Mouse (Mus musculus) lung, postnatal 36 days (tissue): ENCODE data around the gene Nfib.

ENCODE experiments used
- DNase-seq: peaks from one replicate; pipeline ENCODE4 v3.0.0; 2022; ENCODE audit warnings: mixed read lengths

The Nfib gene

DNA sequence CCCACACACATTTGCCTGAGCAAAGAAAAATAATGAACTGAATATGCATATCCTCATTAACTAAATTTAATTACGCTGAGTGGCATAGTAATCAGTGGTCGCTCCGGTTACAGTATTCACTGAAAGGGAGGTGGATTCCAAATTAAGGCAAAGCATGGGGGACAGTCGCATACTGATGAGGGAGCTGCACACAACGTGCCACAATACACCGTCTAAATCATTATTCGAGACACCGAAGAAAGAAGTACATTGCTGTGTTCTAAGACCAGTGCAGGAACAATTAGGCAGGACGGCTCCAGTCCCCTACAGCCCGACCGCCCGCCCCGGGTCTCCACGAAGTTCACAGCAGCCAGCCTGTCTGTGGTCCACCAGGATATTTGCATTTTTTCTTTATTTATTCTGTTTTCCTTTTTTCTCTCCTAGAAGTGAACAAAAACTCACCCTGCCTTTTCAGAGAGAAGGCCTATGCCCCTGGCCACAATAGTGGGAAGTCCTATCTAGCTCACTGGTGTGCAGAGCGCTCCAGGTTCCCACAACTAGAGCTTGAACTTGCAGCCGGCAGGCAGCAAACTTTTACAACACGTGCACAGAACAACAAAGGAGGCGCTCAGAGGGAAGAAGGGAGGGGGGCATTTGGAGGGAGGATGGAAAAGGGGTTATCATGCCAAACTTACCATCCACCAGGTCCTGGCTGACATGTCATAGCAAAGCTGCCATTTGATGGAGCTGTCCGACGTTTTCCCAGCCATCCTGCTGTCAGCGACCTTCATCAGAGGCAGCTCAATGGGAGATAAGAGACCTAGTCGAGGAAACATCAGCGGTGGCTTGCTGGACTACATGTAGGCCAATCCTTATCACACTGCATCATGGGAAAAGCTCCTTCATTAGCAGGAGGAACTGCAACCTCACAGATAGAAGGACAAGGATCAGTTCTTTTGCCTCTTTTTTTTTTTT lies at the start of gene Nfib:
Gene Nfib (minus strand): TSS at position 910 of the 954 bp plus-strand sequence.
- DNase-seq = no peak

DNA sequence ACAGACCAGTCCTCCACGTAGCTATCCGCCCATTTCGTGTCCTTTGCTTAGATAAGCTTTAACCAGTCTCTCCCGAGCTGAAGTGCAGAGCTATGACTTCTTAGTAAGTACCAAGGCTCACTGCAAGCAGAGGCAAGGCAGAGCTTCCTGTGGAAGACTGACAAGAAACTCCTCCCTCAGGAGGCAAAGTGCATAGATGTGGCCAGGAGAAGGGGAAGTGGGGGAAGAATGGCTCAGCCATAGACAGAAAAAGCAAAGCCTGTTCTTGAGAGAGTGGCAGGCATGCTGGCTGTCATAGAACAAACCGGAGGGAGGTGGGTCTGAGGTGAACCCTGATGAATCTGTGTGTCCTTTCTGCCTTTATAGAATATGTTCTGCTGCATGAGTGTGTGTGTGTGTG lies 30.2 kb upstream of the Nfib start:
- DNase-seq = no peak

DNA sequence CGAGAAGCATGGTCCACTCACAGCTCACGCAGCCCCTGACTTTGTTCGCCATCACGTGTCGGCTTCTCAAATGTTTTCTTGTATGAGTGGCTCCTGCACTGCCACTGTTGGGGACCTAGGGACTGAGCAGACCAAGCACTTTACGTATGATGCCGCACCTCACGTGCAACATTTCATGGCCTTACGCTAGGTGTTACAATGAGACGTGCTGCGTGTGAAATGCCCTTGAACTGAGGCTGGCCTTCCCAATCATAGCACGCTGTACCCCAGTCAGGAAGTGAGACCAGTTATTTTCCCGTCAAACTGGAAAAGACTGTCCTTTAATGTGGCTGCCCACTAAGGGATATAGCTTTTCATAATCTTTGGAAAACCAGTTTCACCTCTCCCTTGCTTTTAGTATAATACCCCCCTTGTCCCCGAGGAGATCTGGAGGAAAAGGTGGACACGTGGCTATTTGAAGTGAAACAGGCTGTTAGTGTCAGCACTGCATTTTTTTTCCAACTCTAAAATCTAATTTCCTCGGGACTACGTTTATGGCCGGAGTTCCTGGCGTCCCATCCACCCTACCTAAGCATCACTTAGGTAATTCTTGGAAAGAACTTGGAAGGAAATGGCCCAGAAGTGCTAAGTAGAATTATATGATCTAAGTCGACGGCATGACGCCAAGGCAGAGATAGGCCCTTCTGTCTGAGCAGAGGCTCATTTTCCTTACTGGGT lies 29.4 kb upstream of the Nfib start:
- DNase-seq = no peak

DNA sequence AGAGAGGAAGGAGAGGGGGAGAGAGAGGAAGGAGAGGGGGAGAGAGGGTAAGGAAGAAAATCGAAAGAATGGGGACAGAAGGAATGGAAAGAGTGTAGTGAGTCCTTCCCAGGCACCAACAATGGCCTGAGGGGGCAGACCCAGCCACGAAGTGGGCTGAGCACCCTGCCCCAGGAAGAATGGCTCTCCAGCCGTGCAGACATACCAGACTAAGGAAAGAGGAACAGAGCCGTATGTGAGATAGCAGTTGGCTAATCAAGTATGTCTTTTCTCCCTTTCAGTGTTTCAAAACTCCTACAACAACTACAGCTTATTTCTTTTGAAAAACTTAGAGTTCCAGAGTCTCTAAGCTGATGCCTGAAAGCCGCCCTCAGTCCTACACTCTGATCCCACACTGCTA lies 28.8 kb upstream of the Nfib start:
- DNase-seq = no peak

DNA sequence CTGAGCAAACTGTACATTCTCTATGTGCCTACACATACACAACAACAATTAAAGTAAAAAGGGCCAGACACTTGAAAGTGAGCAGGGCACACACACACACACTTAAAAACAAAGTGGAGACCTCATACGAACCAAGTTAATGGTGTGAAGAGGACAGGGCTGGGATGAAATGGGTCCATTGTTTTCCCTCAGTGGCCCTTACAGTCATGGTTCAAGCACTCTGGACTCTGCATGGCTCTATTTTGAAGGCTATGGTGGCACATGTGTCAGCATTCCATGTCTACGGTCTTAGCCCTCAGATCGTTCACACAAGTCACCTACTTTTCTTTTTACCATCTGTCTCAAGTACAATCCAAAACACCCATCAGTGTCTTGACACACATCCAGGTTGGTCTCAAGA lies 28.1 kb upstream of the Nfib start:
- no peak for DNase-seq

DNA sequence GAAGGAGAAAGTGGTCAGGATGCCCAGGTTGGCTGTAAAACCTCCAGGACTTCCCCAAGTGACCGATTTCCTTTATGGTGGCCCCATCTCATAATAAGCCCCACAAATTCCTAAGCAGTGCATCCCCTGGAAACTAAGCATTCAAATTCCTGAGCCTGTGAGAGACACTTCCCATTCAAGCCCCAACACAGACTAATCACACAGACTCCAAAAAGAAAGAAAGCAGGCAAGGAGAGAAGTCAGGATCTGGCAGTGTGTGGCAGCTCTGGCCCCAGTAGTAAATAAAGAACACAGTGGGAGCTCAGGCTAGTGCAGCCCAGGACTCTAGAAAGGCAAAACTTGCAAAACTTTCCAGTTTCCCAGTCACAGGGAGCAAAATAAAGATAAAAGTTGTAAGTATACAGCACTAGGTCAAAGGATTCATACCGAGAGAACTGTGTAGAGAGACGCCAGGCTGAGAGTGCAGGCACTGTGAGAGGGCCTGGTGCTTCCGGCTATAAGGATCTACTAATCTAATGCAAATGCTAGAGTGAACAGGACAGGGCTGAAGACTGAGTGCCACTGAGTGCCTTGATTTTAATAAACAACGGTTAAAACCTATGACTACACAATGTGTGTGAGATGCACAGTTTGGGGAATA lies 24.8 kb upstream of the Nfib start:
- DNase-seq = no peak

DNA sequence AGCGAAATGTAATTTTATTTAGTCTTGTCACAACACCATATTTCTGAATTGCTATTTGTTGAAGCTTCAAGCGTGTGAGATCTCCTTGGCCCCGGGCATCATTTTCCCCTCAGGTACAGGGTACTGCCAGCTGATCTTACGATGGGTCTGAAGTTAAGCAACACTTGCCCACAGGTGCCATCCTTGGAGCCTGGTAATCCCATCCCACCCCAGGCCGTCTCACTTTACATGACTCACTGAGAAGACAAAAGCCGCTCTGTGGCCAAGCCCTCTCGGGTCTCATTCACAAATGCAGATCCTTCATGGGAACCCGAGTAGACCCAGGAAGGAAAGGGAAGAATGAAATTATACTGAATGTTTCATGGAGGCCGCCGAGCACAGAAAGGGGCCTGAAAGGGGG lies 18.5 kb upstream of the Nfib start:
- DNase-seq = no peak

DNA sequence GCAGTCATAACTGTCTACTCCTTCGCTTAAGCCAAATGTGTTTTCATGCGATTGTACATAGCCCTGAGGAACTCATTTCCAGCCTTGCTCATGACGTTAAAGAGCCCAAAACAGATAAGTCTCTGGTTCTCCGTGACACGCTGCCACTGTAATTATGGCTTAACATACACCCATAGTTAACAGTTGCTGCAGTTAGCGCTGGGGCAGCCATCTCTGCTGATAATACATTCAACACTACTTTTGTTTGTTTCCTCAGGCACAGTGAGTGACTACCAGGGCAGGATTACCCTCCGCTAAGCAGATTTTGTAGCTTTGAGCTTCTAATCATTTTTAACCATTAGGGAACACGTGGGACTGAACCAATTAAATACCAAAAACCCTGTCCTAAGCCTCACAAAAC lies 17.5 kb upstream of the Nfib start:
- no peak for DNase-seq

DNA sequence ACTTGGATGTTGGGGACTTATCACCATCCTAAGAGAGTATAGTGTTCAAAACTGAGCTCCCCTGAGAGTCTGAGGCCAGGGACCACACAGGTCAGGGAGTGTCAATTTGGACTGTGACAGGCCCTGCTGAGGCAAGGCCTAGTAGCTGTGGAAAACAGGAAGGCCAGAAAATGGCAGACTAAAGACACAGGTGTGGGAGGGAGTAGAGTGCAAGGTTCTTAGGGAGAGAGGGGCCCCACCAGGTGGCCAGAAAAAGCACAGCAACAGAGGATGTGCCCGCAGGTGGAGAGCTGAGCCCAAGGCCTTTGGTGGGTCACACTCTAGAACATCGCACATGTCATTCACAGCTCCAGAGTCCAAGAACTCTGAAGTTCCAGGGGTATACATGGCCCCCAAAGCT lies 10.3 kb upstream of the Nfib start:
- no peak for DNase-seq

DNA sequence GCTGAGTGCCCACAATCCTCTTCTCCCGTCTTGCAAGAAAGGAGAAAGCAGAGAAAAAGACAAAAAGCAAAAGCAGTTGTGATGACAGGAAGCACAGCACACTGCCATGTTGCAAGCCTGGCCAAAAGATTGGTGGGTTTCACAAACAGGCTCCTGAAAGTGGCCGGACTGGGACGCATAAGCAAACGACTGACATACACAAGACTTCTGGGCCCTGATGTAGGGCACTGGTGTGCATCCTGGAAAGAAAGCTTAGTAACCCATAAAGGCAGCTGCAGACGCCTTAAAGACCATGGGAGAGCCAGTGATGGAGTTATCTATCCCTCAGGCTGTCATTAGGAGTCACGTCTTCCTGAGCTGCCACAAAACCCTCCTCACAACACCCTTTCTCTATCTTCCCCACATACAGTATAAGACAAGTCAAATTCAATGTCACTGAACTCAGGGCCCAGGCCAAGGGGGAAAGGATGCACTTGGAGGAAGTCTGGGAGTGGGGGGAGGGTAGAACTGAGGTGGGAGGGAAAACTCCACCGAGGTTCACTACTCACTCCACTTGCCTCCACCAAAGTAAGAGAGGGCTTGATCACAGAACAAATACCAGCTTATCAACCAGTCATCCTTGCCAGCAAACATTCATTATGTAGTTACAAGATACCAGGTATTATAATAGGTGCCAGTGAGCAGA lies 6.2 kb upstream of the Nfib start:
- no peak for DNase-seq

DNA sequence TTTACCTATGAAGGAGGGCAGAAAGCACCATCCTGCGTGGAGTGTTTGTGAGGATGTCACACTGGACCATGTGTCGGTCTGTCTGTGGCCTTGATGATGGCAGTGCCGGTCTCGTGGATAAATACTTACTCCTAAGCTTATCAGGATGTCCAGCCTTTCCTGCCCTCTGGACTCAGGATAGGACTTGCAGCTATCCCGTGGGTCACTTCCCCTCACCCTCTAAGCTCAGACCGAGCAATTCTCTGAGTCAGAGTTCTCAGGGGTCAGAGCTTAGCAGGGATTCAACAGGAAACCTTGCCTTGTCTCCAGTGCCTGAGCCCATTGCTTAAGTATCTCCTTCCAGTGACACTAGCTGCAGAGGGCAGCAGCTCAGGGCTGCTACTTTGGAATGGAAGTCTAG lies 4.1 kb upstream of the Nfib start:
- DNase-seq = no peak

DNA sequence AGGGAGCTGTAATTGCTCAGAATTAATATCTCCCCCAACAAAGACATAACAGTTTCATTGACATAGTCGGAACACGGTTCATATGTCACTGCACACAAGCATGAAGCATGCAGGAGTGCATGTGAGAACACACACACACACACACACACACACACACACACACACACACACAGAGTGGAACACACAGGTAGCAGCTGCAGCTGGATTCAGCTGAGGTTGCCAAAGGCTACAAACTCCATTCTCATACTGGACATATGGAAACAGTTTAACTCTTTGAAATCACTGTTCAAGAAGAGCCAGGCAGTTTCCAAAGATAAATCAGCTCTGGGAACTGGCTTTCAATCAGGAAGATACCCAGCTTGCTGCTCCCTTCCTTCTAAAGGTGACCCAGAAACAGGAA lies 462 bp upstream of the Nfib start:
- no peak for DNase-seq

DNA sequence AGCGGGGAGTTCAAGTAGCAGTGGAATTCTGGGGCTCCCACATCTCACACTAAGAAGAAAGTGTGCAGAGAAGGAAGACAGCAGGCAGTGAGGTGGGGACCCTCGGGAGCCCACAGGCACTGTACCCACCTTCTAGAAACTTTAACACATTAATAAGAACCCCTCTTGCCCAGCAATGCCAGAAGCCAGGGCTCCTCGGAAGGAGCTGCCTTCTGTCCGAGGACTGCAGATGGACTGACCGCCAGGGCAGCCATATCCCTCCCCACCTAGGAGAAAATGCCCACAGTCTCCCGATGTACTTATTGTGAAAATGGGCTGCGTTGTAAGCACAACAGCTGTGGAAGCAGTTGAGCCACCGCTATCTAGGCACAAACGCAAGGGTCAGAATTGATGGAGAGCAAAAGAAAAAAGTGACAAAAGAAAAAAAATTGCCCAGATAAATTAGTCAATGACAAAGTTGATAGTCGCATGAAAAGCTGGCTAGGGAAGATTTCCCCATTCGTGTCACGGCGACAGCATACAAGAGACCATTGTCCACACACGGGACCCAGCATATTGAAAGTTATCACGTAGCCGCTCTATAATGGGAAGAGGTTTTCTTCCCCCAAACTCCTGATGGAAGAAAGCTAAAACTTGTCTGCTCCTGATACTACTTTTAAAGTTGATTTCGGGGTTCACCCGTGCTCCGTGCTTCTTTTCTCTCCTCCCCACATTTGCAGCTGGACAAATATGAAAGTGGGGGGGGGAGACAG lies 1.3 kb downstream of the Nfib start:
- no peak for DNase-seq

DNA sequence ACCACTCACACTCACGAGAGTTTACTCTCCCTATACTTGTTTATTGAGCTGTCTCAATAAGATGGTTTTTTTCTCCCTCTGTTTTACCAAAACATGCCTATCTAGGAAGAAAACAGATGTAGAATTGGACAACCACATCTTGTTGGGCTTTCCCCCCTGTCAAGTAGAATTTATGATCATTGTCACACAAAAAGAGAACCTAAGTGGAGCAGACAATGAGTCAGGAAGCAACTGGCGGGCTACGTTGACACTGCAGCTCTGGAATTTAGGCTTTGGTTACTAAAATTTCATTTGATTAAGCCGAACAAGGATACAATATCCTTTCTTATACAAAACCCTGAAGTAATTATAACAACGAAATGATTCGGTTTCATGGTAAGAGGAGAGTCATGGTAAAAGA lies 2.7 kb downstream of the Nfib start:
- DNase-seq = no peak

DNA sequence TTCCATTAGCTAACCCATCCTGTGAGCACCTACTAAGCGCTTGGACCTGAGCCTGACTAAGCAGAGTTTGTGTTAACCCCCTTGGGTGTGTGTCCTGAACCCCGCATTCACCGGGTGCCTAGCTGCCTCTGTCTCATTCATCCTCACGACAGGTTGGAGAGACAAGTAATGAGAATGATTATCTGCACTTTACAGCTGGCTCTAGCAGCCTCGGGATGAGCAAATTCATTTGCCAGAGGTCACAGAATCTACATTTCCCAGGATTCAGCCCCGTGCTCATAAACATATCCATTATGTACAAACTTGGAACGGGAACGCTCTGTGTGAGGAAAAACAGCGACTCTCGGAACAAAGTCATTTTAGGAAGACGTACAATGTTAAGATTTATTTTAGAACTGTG lies 6.0 kb downstream of the Nfib start:
- no peak for DNase-seq

DNA sequence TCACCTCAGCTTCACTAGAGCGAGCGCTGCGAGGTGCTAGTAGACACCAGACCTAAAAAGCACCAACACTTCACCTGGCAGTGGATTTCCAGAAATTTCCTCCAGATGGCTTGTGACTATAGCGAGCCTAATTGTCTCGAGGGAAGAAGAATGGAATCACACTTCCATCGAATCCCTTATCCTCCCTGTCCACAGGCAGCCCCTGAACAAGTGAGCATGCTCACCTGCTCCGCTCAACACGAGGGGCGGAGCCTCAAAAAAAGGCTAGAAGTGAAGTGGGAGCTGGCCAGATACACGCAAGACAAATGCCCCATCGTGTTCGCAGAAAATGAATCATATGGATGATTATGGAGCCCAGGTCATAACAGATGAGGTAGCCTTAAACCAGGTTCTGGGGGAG lies 6.9 kb downstream of the Nfib start:
- DNase-seq = no peak

DNA sequence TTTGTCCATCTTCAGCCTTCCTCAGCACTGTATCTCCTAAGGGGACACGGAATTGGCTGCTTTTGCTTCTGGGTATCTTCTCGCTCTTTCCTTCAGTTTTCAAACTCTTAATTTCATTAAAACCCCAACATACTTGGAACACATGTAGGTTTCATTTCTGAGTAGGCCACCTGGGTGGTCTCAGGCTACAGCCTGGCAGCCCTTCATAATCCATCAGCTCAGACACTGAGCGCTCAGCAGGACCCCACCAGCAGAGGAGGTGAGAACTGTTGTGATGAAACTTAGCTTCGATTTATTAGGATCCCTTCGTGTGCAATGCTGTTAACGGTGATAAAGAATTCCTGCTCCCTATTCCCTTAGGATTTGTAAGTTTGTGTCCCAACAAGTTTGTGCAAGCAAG lies 8.4 kb downstream of the Nfib start:
- no peak for DNase-seq

DNA sequence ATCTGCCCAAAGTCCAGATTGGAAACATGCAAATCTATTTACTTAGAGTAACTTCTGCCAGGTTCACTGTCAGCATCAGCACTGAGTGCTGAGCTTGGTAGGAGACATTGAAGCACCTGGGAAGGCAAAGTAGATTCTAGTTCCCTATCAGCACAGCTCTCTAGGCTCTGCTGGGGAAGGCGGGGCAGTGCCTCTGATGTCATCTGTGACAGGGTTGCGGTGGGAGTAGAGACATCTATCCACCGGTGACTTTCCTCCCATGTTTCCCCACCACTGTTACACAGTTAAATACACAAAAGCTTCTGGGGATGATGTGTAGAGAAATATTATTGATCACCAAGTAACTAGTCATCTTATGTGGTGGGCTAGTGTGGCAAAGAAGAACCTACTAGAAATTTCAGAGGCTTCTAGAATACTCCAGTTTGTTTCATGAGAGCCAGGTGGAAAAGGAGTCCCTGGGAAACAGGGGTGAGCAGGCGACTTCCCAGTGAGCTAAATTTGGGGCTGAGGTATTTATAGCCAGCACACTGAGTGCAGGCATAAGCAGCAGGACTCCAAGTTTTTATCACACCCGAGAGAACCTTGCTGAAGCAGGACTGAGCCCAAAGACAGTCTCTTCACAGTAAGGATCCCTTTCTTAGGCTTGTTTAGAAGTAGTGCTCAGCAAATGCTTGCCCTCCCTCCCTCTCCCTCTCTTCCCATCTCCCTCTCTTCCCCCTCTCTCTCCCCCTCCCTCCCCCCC lies 9.6 kb downstream of the Nfib start:
- no peak for DNase-seq

DNA sequence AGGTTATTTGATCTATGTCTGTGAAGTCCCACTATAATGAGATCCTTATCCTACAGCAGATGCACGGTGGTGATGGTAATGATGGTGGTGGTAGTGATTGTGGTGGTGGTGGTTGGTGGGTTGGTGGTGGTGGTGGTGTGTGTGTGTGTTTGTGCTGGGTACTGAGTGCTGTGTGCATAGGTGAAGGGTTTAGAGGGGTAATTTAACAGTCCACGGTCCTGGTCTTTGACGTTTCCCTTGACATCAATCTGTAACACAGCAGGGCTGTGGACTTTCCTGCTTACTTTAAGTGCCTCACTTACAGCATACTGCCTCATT lies 13.6 kb downstream of the Nfib start:
- DNase-seq = no peak

DNA sequence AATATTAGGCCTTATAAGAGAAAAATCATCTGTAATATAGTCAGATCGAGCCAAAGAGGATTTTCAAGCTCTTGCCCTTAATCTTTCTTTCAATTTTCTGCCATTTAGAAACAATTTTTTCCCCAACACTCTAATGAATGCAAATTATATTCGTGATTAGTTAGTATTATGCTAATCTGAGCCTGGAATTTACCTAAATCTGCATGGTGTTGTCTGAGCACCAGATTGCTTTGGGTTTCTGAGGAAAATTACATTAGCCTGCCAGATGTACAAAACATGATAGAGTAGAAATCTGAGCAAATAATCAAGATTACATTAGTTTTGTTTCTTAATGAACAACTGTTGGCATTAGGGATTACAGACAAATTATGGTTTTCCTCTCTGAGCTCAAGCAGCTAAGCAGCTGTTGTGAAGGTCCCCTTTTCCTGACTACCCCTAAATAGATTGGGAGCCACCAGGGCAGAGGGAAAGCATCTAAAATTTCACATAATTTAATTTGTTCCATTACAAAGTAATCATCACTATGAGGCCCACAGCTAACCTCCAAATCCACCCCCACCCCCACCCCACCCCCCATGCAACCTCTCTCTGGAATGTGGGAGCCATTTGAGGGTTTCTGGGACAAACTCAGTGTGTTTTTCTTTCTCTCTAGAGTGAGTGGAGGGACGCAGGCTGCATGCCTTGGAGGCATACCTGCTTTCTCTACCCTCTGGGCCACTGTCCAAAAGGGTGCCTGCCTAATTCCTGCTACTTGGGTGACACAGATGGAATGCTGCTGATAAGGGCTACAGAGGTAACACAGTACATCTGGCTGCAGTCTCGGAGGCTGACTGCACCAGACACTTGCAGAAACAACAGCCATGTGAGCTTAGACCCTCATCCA lies 14.2 kb downstream of the Nfib start:
- DNase-seq = peak; percentile 22

DNA sequence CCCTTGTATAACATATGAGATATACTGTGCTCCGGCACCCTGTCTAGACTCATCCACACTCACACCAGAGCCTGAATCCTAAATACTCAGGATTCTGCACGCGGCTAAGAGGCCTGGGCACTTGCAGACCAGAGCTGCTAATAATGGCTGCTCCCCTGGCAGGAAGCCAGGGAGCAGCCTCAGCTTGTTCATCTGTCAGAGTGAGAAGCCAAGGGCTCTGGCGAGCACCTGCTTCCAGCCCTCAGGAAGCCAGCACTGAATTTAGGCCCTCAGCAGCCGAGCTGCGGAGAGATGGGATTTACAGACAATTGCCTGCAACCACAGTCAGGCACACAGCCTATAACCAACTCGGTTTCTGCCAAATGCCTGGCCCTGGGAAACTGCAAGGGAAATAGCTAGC lies 15.3 kb downstream of the Nfib start:
- DNase-seq = no peak
